Comparison of ENCODE assay signal across 10 mouse cellular contexts in the genomic region with DNA sequence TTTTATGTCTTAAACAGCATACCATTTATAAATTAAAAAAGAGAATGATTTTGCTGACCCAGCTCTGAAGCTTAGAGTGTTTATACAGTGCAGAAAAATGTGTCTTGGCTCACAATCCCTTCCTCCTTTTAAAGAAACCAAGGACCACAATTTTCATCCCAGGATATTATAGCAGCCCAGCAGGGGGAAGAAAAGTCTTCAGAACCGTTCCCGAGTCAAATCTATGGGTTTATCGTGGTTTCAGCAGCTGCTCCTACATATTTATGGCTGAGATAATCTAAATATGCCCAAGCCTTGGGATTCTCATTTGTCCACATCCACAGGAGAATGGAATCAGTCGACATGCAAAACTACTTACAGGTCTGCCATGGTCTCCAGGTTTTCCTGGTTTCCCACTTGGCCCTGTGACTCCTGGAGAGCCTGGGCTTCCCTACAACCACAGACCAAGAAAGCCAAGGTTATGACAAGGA.
DNase-seq lines count a peak whose midpoint lies in the region; ATAC-seq and TF ChIP-seq lines count a peak whose summit lies in the region.
"Had no signal": no experiment of that assay in that cellular context is flagged by ENCODE, and none has a peak within 500 bp of the region (broad histone marks: within the 10 kb centered on the region; RNA-seq: fewer than 3 reads in every experiment).

No protein-coding gene starts in this region.

- no peak overlapping the region for H3K4me2 ChIP-seq in limb, embryonic 14.5 days (replicated peaks; ENCODE audit: low read depth, low read length, severe bottlenecking)
- no peak overlapping the region for H3K4me2 ChIP-seq in neural tube, embryonic 15.5 days

- ATAC-seq in limb, embryonic 14.5 days (ENCODE audit: low FRiP score, low read depth) = peak; percentile 64
- no peak for ATAC-seq in neural tube, embryonic 15.5 days (ENCODE audit: low FRiP score)

- TF ChIP-seq POLR2A in kidney, adult 2 months (IDR thresholded peaks at IDR 0.05; ENCODE audit: low read depth, low read length) = no peak
- no peak for TF ChIP-seq POLR2A in limb, embryonic 14.5 days (IDR thresholded peaks at IDR 0.05; ENCODE audit: borderline replicate concordance, extremely low read depth, insufficient read depth, insufficient read length)

- no peaks in the 10 kb centered on the region for H3K9me3 ChIP-seq in limb, embryonic 14.5 days (ENCODE audit: control insufficient read depth, low read length)
- no peaks in the 10 kb centered on the region for H3K9me3 ChIP-seq in neural tube, embryonic 15.5 days (replicated peaks)

- H3K27me3 ChIP-seq in kidney, adult 2 months (replicated peaks; ENCODE audit: control insufficient read depth, insufficient read depth, low read length) = no peaks in the 10 kb centered on the region
- no peaks in the 10 kb centered on the region for H3K27me3 ChIP-seq in limb, embryonic 14.5 days (ENCODE audit: control insufficient read depth, insufficient read depth, low read length)
- no peaks in the 10 kb centered on the region for H3K27me3 ChIP-seq in neural tube, embryonic 15.5 days (replicated peaks)

- peaks cover 6% of the 10 kb centered on the region; the same call in 1 of the 2 replicates for H3K4me1 ChIP-seq in kidney, adult 2 months (ENCODE audit: control insufficient read depth, insufficient read depth, low read length)
- H3K4me1 ChIP-seq in limb, embryonic 14.5 days (ENCODE audit: control insufficient read depth, insufficient read depth, low read length) = peaks cover 10% of the 10 kb centered on the region
- 0 out of 2 replicates have a peak, but pooled peaks cover 4% of the 10 kb centered on the region for H3K4me1 ChIP-seq in neural tube, embryonic 15.5 days

- no peak for TF ChIP-seq CTCF in kidney, adult 2 months (conservative IDR thresholded peaks at IDR 0.05; ENCODE audit: insufficient read depth, insufficient read length, low read depth, low read length)

- DNase-seq in kidney, adult 2 months = peak; percentile 40
- no peak for DNase-seq in kidney, adult 9 months
- peak; percentile 19 to 49 for DNase-seq in right cerebral cortex, postnatal 10 days (ENCODE audit: low spot score in 2 of 2)
- no peak for DNase-seq in right cerebral cortex, postnatal 36 days (ENCODE audit: low spot score in 2 of 2)
- DNase-seq in limb, embryonic 14.5 days (ENCODE audit: low spot score) = peak; percentile 56
- no peak for DNase-seq in adrenal gland, adult (ENCODE audit: inconsistent age in 2 of 2, low spot score in 1 of 2)
- DNase-seq: cerebellum, postnatal 10 days; gastrocnemius, postnatal 14 days; spleen, adult 18-20 months had no signal

- H3K4me3 ChIP-seq in kidney, adult 2 months (ENCODE audit: insufficient read depth, low read depth, low read length) = no peak overlapping the region
- H3K4me3 ChIP-seq in limb, embryonic 14.5 days (replicated peaks; ENCODE audit: low read length) = no peak overlapping the region
- no peak overlapping the region for H3K4me3 ChIP-seq in neural tube, embryonic 15.5 days (replicated peaks)

- H3K36me3 ChIP-seq in kidney, adult 2 months (ENCODE audit: control insufficient read depth, insufficient read depth, low read length) = no peaks in the 10 kb centered on the region
- peaks cover 61% of the 10 kb centered on the region for H3K36me3 ChIP-seq in limb, embryonic 14.5 days (ENCODE audit: control insufficient read depth, insufficient read depth, low read length)
- H3K36me3 ChIP-seq in neural tube, embryonic 15.5 days = no peaks in the 10 kb centered on the region

- no peak overlapping the region for H3K27ac ChIP-seq in kidney, adult 2 months (ENCODE audit: insufficient read depth, low read depth, low read length)
- peak overlapping the region; percentile 63; the same call in 1 of the 2 replicates for H3K27ac ChIP-seq in limb, embryonic 14.5 days (replicated peaks; ENCODE audit: low read depth, low read length)
- no peak overlapping the region for H3K27ac ChIP-seq in neural tube, embryonic 15.5 days (replicated peaks)

- 63% methylated on average over 4 of the region's 4 CpGs for WGBS in kidney, adult 2 months
- 46% methylated on average over 4 of the region's 4 CpGs for WGBS in limb, embryonic 14.5 days
- WGBS in neural tube, embryonic 15.5 days = 57% methylated on average over 4 of the region's 4 CpGs

- no peak overlapping the region for H3K9ac ChIP-seq in limb, embryonic 14.5 days (ENCODE audit: low read depth, low read length, severe bottlenecking)
- no peak overlapping the region for H3K9ac ChIP-seq in neural tube, embryonic 15.5 days (replicated peaks)

Comparison
In these comparisons a context has a peak if more than half of its experiments do, and no peak if none do; other contexts are left out.
1. DNase-seq: peak in kidney, adult 2 months (single experiment), right cerebral cortex, postnatal 10 days (2 of 2) and limb, embryonic 14.5 days (single experiment); none in kidney, adult 9 months (single experiment), right cerebral cortex, postnatal 36 days (0 of 2) and adrenal gland, adult (0 of 2).